Mouse (Mus musculus) spleen, adult 2 months (tissue): ENCODE results near the gene Ube2t.

ENCODE experiments used
- CTCF ChIP-seq: fragments of 200-500 bp; IDR thresholded peaks from 2 replicates; pipeline ENCODE4 v1.5.1; 2011; ENCODE audit warnings: mild to moderate bottlenecking, inconsistent platforms; ENCODE audit not compliant: insufficient read depth, insufficient read length, insufficient replicate concordance; ENCODE audit errors: extremely low read depth
- POLR2A ChIP-seq: fragments of 200-500 bp; IDR thresholded peaks from 2 replicates; pipeline ENCODE4 v1.6.1; 2011; ENCODE audit warnings: low read depth, low read length, inconsistent platforms

DNA sequence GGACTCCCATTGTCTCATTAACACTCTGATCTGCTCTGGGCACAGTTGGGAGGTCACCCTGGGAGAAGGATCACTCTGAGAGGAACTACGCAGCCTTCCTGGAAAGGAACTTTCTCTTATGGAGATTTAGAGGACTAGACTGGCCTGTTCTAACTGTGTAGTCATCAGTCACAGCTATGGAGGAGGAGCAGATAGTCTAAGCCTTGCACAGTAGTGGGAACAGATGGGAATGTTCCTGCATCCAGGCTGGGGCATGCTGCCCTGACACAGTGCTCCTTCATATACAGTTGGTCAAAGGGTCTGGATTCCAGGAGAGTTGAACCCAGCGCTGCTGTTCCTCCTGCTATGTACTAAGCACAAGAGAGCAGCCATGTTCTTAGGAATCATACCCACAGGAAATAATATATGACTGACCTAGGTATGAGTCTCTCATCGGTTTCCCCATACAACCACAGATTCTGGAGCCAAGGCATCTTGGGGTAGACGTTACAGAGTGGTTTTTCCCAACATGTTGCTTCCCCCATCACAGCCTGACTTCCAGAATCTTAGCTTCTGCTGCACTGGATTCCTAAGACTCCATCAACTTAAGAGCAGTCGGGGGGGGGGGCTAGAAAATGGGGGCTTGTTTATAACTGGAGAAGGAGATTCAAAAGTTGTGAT is 58.0 kb downstream of the Ube2t start:
- no peak for TF ChIP-seq CTCF
- no peak for TF ChIP-seq POLR2A
